Mouse (Mus musculus) hindbrain, embryonic 14.5 days (tissue): ENCODE data around the gene Ctps. TPM values are rescaled to one million over a fixed set of nuclear protein-coding genes. Genes with fewer than 3 reads are reported as not detected.
A peak's percentile ranks its signal among the peaks of the same experiment; 100 is the strongest.

Experiments used
- ATAC-seq: fragments of 200-750 bp; cut with Nextera tagmentation; 2 replicates; pipeline ENCODE4 v1.8.0; 2017; ENCODE audit warnings: moderate number of reproducible peaks, mild to moderate bottlenecking, moderate TSS enrichment, moderate library complexity; ENCODE audit not compliant: low FRiP score
- DNase-seq: peaks from one replicate; pipeline ENCODE4 v3.0.0-alpha.2; 2015; ENCODE audit warnings: low spot score
- H3K27ac ChIP-seq: fragments of 300-500 bp; sonication (generic); 2 replicates; pipeline ENCODE4 v1.5.1; 2014; ENCODE audit warnings: mild to moderate bottlenecking, moderate library complexity
- H3K27me3 ChIP-seq: fragments of 300-500 bp; sonication (generic); 2 replicates; pipeline ENCODE4 v1.6.1; 2014; ENCODE audit warnings: mild to moderate bottlenecking, low read length, mixed read lengths; ENCODE audit not compliant: control insufficient read depth, insufficient read depth
- H3K36me3 ChIP-seq: fragments of 300-500 bp; sonication (generic); replicated peaks from 2 replicates; pipeline ENCODE4 v1.6.1; 2014; ENCODE audit not compliant: control insufficient read depth, insufficient read depth
- H3K4me1 ChIP-seq: fragments of 300-500 bp; sonication (generic); replicated peaks from 2 replicates; pipeline ENCODE4 v1.6.1; 2014; ENCODE audit warnings: antibody characterized with exemption, low read length, mixed read lengths; ENCODE audit not compliant: control insufficient read depth, insufficient read depth
- H3K4me2 ChIP-seq: fragments of 300-500 bp; sonication (generic); replicated peaks from 2 replicates; pipeline ENCODE4 v1.6.1; 2014; ENCODE audit warnings: mild to moderate bottlenecking, moderate library complexity
- H3K4me3 ChIP-seq: fragments of 300-500 bp; sonication (generic); replicated peaks from 2 replicates; pipeline ENCODE4 v1.5.1; 2014; ENCODE audit warnings: mild to moderate bottlenecking, low read length
- H3K9ac ChIP-seq: fragments of 300-500 bp; sonication (generic); 2 replicates; pipeline ENCODE4 v1.6.1; 2014
- H3K9me3 ChIP-seq: fragments of 300-500 bp; sonication (generic); 2 replicates; pipeline ENCODE4 v1.6.1; 2016; ENCODE audit warnings: low read length; ENCODE audit not compliant: control insufficient read depth
- WGBS: fragments of 180-500 bp; shearing (Covaris S2); extraction: QIAGEN DNeasy Blood & Tissue Kit; methylation state at CpG from one replicate; pipeline ENCODE4 v1.1.7; 2014; 5-methylcytosine and 5-hydroxymethylcytosine counted together
- polyA plus RNA-seq: library from polyadenylated mRNA; unstranded; fragments of >200 nt; fragmentation: Nextera tagmentation; extraction: Ambion mirVana; gene quantifications from 2 replicates; pipeline ENCODE4 v1.2.1, GENCODE M21; 2014

The Ctps gene
- polyA plus RNA-seq, result 87.0 and 103 TPM in 2 replicates

DNA sequence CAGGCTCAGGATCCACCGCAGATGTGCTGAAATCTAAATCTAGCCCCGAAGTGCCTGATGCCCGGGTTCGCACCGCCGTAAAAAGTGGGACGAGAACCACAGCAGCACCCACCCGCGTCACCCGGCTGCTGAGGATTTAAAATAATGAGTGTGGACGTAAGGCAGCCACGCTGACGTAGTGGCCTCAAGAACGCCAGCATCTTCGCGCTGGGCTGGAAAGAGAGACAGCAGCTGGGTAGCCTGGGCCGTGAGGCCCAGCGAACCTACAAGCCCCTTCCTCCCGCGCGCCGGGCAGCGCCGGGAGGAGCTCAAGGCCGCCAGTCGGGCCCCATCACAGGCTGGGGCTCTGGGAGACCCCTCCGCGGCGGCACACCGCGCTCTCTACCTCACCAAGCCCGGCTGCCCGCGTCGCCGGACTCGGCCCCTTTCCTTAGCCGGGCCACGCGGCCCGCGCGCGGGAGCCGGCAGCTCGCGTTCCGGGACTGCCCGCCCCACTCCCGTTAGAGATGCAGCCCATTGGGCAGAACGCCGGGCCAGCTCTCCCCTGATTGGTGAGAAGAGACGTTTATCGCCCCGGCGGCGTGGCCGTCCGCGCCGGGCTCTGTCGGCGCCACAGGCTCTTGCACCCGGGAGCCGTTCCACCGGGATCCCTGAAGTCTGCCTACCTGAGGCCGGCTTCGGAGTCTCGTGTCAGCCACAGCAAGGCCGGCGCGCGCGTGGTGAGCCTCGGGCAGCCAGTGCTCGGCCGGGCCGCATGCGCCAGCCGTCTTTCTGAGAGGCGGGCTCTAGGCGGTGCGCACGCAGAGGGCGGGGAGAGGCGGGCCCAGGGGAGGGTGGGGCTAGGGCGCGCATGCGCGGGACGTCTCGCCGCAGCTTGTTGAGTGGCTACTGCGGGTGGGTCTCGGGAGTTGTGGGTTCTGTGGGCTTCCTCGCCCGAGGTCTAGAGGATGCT, at the start of gene Ctps:
Gene Ctps (minus strand): TSS at position 791 of the 952 bp plus-strand sequence.
- DNase-seq (peak; percentile 95), ATAC-seq (peak; percentile 97)
- H3K4me2 ChIP-seq, result peak within 1 kb of the TSS; percentile 69
- peak within 1 kb of the TSS; percentile 90 for H3K9ac ChIP-seq
- no peaks in the 10 kb centered on the region for H3K27me3 ChIP-seq
- H3K4me1 ChIP-seq, result peaks cover 20% of the 10 kb centered on the region
- H3K36me3 ChIP-seq, result peaks cover 6% of the 10 kb centered on the region
- H3K4me3 ChIP-seq, result peak within 1 kb of the TSS; percentile 87
- H3K9me3 ChIP-seq, result no peaks in the 10 kb centered on the region
- WGBS, result under 1% methylated on average over 96 of the region's 97 CpGs
- H3K27ac ChIP-seq, result peak within 1 kb of the TSS; percentile 95

DNA sequence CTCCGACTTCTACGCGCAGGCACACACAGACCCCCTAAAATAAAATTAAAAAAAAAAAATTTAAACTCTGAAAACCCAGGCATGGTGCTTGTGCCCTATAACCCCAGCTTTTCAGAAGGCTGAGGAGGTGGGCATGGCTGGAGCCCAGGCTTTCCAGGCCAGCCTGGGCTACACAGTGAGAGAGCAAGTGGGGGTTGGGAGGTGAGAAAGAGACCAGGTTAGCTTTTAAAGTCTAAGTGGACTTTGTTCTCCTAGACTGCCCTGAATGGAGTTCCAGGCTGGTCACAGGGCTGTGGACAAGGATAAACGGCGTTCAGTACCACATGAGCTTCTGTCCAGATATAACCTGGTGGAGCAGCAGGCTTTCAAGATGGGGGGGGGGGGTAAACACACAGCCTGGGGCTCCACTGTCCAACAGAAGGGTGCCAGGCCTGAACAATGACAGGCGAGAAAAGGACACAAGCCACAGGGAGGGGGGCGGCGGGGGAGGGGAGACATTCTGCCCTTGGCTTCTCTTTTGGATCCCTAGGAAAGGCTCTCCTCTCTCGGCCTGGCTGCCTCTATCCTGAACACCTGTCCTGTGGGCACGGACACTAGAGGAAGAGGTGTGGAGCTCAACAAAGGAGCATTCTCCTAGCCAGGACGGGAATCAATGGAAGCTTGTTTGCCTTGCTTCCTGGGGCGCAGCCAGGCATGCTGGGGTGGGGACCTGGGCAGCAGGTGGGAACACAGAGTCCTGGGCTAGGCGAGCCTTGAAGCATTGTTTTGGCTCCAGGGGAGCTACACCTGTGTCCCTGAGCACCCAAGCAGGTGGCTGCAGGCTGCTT, 46.3 kb upstream of the Ctps start:
- H3K27ac ChIP-seq, result no peak overlapping the region
- no peaks in the 10 kb centered on the region for H3K36me3 ChIP-seq
- DNase-seq (no peak), ATAC-seq (no peak)
- H3K4me1 ChIP-seq, result peaks cover 4% of the 10 kb centered on the region; the same call in 1 of the 2 replicates
- H3K4me3 ChIP-seq, result no peak overlapping the region
- H3K27me3 ChIP-seq, result no peaks in the 10 kb centered on the region
- 56% methylated on average over 13 of the region's 13 CpGs for WGBS
- no peak overlapping the region for H3K4me2 ChIP-seq
- no peaks in the 10 kb centered on the region for H3K9me3 ChIP-seq
- H3K9ac ChIP-seq, result no peak overlapping the region

DNA sequence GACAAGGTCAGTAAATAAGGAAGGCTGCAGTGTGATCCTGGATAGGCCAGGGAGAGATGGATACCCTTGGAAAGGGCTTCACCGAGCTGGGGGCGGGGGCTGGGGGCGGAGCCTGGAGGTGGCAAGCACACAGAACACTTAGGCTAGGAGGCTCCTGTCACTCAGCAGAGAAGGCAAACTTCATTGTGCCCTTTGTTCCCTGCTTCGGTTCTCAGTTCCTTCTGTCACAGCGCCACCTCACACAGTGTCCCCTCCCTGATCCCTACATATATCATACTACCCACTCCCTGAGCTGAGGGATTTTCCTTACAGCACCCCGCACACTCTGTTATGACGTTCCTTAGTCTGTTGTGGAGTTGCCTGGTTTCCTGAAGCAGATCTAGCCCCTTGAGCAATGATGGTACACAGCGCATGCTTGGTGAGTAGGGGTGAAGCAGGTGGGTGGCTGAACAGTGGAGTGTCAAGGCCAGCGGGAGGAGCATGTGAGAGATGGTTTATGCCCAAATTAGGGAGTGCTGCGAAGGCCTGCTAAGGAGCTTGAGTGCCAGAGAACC, 45.5 kb upstream of the Ctps start:
- H3K4me1 ChIP-seq, result peaks cover 4% of the 10 kb centered on the region; the same call in 1 of the 2 replicates
- no peaks in the 10 kb centered on the region for H3K9me3 ChIP-seq
- 17% methylated on average over 10 of the region's 10 CpGs for WGBS
- no peak overlapping the region for H3K4me2 ChIP-seq
- H3K9ac ChIP-seq, result no peak overlapping the region
- DNase-seq (no peak), ATAC-seq (no peak)
- H3K4me3 ChIP-seq, result no peak overlapping the region
- H3K27ac ChIP-seq, result no peak overlapping the region
- H3K36me3 ChIP-seq, result no peaks in the 10 kb centered on the region
- H3K27me3 ChIP-seq, result no peaks in the 10 kb centered on the region

DNA sequence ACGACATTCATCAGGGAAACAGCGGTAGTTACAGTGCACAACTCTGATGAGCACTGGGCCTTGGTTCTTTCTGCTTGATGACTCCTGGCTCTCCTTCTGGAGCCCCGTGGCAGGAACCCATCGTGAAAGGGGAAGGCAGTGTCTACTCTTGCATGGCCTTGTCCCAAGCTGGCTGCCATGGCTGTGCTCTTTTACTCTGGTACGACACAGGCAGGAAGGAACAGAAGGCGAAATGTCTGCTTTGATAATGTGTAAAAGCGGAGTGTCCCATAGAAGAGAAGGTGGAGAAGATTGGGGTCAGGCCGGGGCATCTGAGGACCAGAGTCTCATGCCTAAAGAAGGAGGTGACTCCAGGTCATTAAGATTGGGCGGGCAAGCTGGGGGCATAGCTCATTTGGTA, 44.6 kb upstream of the Ctps start:
- ATAC-seq (no peak), DNase-seq (no peak)
- H3K4me1 ChIP-seq, result peaks cover 4% of the 10 kb centered on the region; the same call in 1 of the 2 replicates
- WGBS, result 69% methylated on average over 9 of the region's 9 CpGs
- H3K4me2 ChIP-seq, result no peak overlapping the region
- no peaks in the 10 kb centered on the region for H3K27me3 ChIP-seq
- no peaks in the 10 kb centered on the region for H3K36me3 ChIP-seq
- no peak overlapping the region for H3K4me3 ChIP-seq
- H3K9me3 ChIP-seq, result no peaks in the 10 kb centered on the region
- no peak overlapping the region for H3K27ac ChIP-seq
- no peak overlapping the region for H3K9ac ChIP-seq

DNA sequence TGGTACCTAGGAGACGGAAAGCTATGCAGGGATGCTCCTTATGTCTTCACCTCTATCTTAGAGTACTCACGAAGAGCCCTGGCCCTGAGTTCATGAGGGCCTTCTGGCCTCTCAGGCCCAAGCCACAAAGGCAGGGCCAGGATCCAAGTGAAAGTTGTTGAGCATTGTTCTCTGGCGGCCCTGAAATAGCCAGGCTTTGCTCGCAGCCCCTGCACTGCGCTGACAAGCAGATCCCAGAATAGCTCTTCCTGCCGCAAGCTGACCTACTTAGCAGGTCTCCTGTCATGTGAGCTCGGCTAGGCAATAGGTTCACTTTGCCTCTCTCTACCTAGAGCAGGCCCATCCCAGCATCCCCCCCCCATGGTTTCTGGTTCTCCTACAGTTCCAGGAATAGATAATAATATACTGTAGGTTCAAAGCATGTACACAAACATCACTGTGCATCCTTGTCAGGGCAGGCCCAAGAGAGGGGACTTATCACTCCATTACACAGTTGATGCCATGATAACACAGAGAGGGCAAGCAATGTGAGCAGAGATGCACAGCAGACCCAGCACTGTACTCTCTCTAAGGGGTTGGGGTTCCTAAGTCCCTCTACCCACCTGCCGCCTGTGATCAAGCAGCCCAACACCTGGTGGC, 43.7 kb upstream of the Ctps start:
- H3K27ac ChIP-seq, result peak overlapping the region; percentile 43; the same call in 1 of the 2 replicates
- ATAC-seq (0 out of 2 replicates have a peak, but pooled peaks have one; percentile 21), DNase-seq (no peak)
- no peak overlapping the region for H3K4me3 ChIP-seq
- no peak overlapping the region for H3K4me2 ChIP-seq
- peaks cover 4% of the 10 kb centered on the region; the same call in 1 of the 2 replicates for H3K4me1 ChIP-seq
- H3K36me3 ChIP-seq, result no peaks in the 10 kb centered on the region
- H3K27me3 ChIP-seq, result no peaks in the 10 kb centered on the region
- H3K9ac ChIP-seq, result no peak overlapping the region
- WGBS, result 51% methylated on average over 8 of the region's 8 CpGs
- no peaks in the 10 kb centered on the region for H3K9me3 ChIP-seq

DNA sequence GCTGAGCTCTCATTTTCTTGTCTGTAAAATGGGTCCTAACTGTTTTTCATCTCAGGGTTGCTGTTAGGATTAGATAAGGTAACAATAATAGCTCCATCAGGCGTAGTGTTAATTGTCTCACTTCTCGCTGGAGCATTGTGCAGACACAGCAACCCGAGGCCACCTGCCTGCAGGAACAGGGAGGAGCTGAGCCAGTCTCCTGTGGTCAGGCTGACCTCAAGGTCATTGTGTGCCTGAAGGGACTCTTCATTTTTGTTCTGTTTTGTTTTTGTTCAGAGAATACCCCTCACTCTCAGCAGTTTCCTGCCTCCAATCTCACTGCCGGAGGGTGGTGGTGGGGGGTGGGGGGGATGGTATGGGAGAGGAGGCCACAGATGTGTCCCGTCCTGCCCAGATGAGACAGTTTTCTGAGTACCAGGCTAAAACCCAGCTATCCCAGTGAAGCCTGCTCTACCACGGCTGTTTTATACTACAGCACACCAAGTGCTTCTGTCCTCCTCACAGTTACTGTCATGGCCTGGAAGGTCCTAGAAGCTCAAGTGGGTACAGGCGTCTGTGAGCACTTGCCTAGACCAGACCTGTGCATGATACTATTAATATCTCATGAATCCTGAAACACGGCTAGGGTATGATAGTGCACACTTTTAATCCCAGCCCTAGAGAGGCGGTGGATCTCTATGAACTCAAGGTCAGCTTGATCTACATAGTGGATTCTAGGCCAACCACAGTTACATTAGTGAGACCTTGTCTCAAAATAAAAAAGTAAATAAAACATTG, 42.4 kb upstream of the Ctps start:
- Histone ChIP-seq H3K9ac (no peak overlapping the region), H3K27ac (no peak overlapping the region), H3K4me1 (peaks cover 4% of the 10 kb centered on the region; the same call in 1 of the 2 replicates), H3K36me3 (no peaks in the 10 kb centered on the region), H3K27me3 (no peaks in the 10 kb centered on the region), H3K9me3 (no peaks in the 10 kb centered on the region), H3K4me3 (no peak overlapping the region), H3K4me2 (no peak overlapping the region)
- ATAC-seq (no peak), DNase-seq (no peak)
- 22% methylated on average over 9 of the region's 9 CpGs for WGBS

DNA sequence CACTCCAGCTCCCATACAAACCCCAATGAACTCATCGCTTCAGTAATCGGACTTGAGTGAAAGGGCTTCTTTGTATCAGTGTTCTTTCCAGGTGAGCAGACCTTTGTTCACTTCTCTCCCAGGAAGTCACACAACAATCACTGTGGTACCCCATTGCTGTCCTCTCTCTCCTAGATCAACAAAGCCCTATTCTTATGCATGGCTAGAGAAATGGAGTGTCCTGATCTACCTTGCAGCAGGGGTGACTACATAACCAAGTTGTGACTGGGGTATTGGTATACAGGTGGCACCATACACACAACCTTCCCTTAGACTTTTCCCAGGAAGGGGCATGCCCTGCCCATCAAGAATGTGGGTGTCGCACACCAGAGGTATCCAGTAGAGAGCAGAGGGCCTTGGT, 40.9 kb upstream of the Ctps start:
- Histone ChIP-seq H3K27me3 (no peaks in the 10 kb centered on the region), H3K4me2 (no peak overlapping the region), H3K36me3 (no peaks in the 10 kb centered on the region), H3K9ac (no peak overlapping the region), H3K4me3 (no peak overlapping the region), H3K4me1 (peaks cover 4% of the 10 kb centered on the region; the same call in 1 of the 2 replicates), H3K27ac (no peak overlapping the region), H3K9me3 (no peaks in the 10 kb centered on the region)
- DNase-seq (no peak), ATAC-seq (no peak)
- WGBS, result 76% methylated on average over 3 of the region's 3 CpGs

DNA sequence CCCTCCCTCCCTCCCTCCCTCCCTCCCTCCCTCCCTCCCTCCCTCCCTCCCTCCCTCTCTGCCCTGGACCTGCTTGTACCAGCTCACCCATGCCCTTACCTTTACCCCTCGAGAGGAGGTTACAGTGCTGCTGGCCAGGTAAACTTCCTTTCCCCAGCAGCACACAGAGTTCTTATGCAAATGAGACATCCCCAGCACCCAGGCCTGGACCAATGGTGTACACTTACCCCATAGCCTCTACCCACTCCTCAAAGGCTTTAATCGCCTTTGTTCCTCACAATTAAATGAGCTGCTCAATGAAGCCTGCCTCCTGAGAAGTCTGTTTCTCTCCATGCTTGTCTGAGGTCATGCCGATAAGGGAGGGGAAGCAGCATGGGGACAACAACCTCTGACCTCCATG, 36.9 kb upstream of the Ctps start:
- ATAC-seq, result no peak

More for the DNA sequence above, 36.9 kb upstream of the Ctps start:
- Histone ChIP-seq H3K9ac (no peak overlapping the region), H3K27ac (no peak overlapping the region), H3K4me2 (no peak overlapping the region), H3K27me3 (no peaks in the 10 kb centered on the region), H3K4me3 (no peak overlapping the region), H3K4me1 (no peaks in the 10 kb centered on the region), H3K9me3 (no peaks in the 10 kb centered on the region), H3K36me3 (no peaks in the 10 kb centered on the region)
- 43% methylated on average over 3 of the region's 3 CpGs for WGBS
- no peak for DNase-seq
